Mouse (Mus musculus) embryonic facial prominence, embryonic 10.5 days (tissue): ENCODE results near the gene Otulin. TPM values are rescaled to one million over a fixed set of nuclear protein-coding genes. Genes with fewer than 3 reads are reported as not detected.

Experiments
- DNase-seq: peaks from one replicate; pipeline ENCODE4 v3.0.0-alpha.2; 2017; ENCODE audit warnings: low spot score
- H3K27ac ChIP-seq: fragments of 300-500 bp; sonication (generic); replicated peaks from 2 replicates; pipeline ENCODE4 v1.5.1; 2016; ENCODE audit warnings: mild to moderate bottlenecking
- H3K27me3 ChIP-seq: fragments of 300-500 bp; sonication (generic); replicated peaks from 2 replicates; pipeline ENCODE4 v1.6.1; 2016; ENCODE audit warnings: low read depth, mild to moderate bottlenecking; ENCODE audit not compliant: poor library complexity, severe bottlenecking
- H3K36me3 ChIP-seq: fragments of 300-500 bp; sonication (generic); replicated peaks from 2 replicates; pipeline ENCODE4 v1.6.1; 2016; ENCODE audit warnings: mild to moderate bottlenecking, moderate library complexity
- H3K4me1 ChIP-seq: fragments of 300-500 bp; sonication (generic); 2 replicates; pipeline ENCODE4 v1.6.1; 2016
- H3K4me3 ChIP-seq: fragments of 300-500 bp; sonication (generic); 2 replicates; pipeline ENCODE4 v1.5.1; 2016; ENCODE audit warnings: mild to moderate bottlenecking, moderate library complexity
- H3K9me3 ChIP-seq: fragments of 300-500 bp; sonication (generic); 2 replicates; pipeline ENCODE4 v1.6.1; 2016; ENCODE audit warnings: mild to moderate bottlenecking
- WGBS: fragments of 180-500 bp; shearing (Covaris S2); methylation state at CpG from one replicate; pipeline ENCODE4 v1.1.7; 2016; 5-methylcytosine and 5-hydroxymethylcytosine counted together
- polyA plus RNA-seq: library from polyadenylated mRNA; unstranded; fragments of >200 nt; fragmentation: Nextera tagmentation; extraction: Ambion mirVana; gene quantifications from 2 replicates; pipeline ENCODE4 v1.2.1, GENCODE M21; 2016

Otulin gene
- polyA plus RNA-seq, 1 experiment from 2014 or later: 27.7 TPM

GRCm38 (mm10) chr15:27583042-27583441 lies 47.5 kb downstream of the Otulin start:
- Histone ChIP-seq H3K27ac (no peak overlapping the region), H3K4me1 (peaks cover 15% of the 10 kb centered on the region), H3K9me3 (no peaks in the 10 kb centered on the region), H3K4me3 (no peak overlapping the region), H3K36me3 (peaks cover 21% of the 10 kb centered on the region; the same call in 1 of the 2 replicates), H3K27me3 (no peaks in the 10 kb centered on the region)
- 82% methylated on average over 4 of the region's 4 CpGs for WGBS
- peak; percentile 57 for DNase-seq

- H3K4me1 ChIP-seq: peaks cover 15% of the 10 kb centered on the region
Measured at GRCm38 (mm10) chr15:27582428-27582827, 48.1 kb downstream of the Otulin start.

GRCm38 (mm10) chr15:27581640-27582039 lies 48.9 kb downstream of the Otulin start:
- peak overlapping the region; percentile 75 for H3K27ac ChIP-seq
- H3K4me1 ChIP-seq: peaks cover 15% of the 10 kb centered on the region
- H3K27me3 ChIP-seq: no peaks in the 10 kb centered on the region
- DNase-seq: peak; percentile 23
- peaks cover 21% of the 10 kb centered on the region; the same call in 1 of the 2 replicates for H3K36me3 ChIP-seq
- H3K4me3 ChIP-seq: no peak overlapping the region
- no peaks in the 10 kb centered on the region for H3K9me3 ChIP-seq
- WGBS: 18% methylated on average over 3 of the region's 3 CpGs

More at GRCm38 (mm10) chr15:27582428-27582827, 48.1 kb downstream of the Otulin start:
- H3K27ac ChIP-seq: no peak overlapping the region
- H3K9me3 ChIP-seq: no peaks in the 10 kb centered on the region
- no peak overlapping the region for H3K4me3 ChIP-seq
- 85% methylated on average over 3 of the region's 3 CpGs for WGBS
- no peaks in the 10 kb centered on the region for H3K27me3 ChIP-seq
- H3K36me3 ChIP-seq: peaks cover 21% of the 10 kb centered on the region; the same call in 1 of the 2 replicates
- DNase-seq: no peak

GRCm38 (mm10) chr15:27580771-27581170 lies 49.7 kb downstream of the Otulin start:
- 79% methylated on average over 2 of the region's 2 CpGs for WGBS
- peaks cover 21% of the 10 kb centered on the region; the same call in 1 of the 2 replicates for H3K36me3 ChIP-seq
- H3K4me3 ChIP-seq: no peak overlapping the region
- peaks cover 15% of the 10 kb centered on the region for H3K4me1 ChIP-seq
- H3K9me3 ChIP-seq: no peaks in the 10 kb centered on the region
- no peaks in the 10 kb centered on the region for H3K27me3 ChIP-seq
- no peak for DNase-seq
- H3K27ac ChIP-seq: peak overlapping the region; percentile 75; the same call in 1 of the 2 replicates

GRCm38 (mm10) chr15:27579853-27580252 lies 50.6 kb downstream of the Otulin start:
- H3K27me3 ChIP-seq: no peaks in the 10 kb centered on the region
- H3K4me1 ChIP-seq: peaks cover 15% of the 10 kb centered on the region
- H3K27ac ChIP-seq: no peak overlapping the region
- no peaks in the 10 kb centered on the region for H3K9me3 ChIP-seq
- H3K4me3 ChIP-seq: no peak overlapping the region
- no peak for DNase-seq
- H3K36me3 ChIP-seq: peaks cover 17% of the 10 kb centered on the region; the same call in 1 of the 2 replicates
- WGBS: 88% methylated on average over 2 of the region's 2 CpGs

GRCm38 (mm10) chr15:27578918-27579317 lies 51.6 kb downstream of the Otulin start:
- Histone ChIP-seq H3K27ac (no peak overlapping the region), H3K4me3 (no peak overlapping the region), H3K36me3 (peaks cover 14% of the 10 kb centered on the region; the same call in 1 of the 2 replicates), H3K9me3 (no peaks in the 10 kb centered on the region), H3K4me1 (peaks cover 15% of the 10 kb centered on the region), H3K27me3 (no peaks in the 10 kb centered on the region)
- WGBS: 92% methylated on average over 6 of the region's 6 CpGs
- DNase-seq: no peak

GRCm38 (mm10) chr15:27577915-27578780 lies 52.3 kb downstream of the Otulin start:
- H3K4me1 ChIP-seq: peaks cover 15% of the 10 kb centered on the region
- H3K4me3 ChIP-seq: no peak overlapping the region
- no peak for DNase-seq
- 0 out of 2 replicates have a peak, but pooled peaks cover 9% of the 10 kb centered on the region for H3K36me3 ChIP-seq
- no peaks in the 10 kb centered on the region for H3K9me3 ChIP-seq
- H3K27ac ChIP-seq: no peak overlapping the region
- WGBS: 81% methylated on average over 16 of the region's 16 CpGs
- H3K27me3 ChIP-seq: no peaks in the 10 kb centered on the region

- 86% methylated on average over 1 of the region's 1 CpGs for WGBS
- H3K4me1 ChIP-seq: peaks cover 12% of the 10 kb centered on the region
- no peaks in the 10 kb centered on the region for H3K9me3 ChIP-seq
- no peaks in the 10 kb centered on the region for H3K27me3 ChIP-seq
- DNase-seq: no peak
- no peak overlapping the region for H3K27ac ChIP-seq
- H3K4me3 ChIP-seq: no peak overlapping the region
- 0 out of 2 replicates have a peak, but pooled peaks cover 16% of the 10 kb centered on the region for H3K36me3 ChIP-seq
Measured at GRCm38 (mm10) chr15:27576886-27577285, 53.6 kb downstream of the Otulin start.

GRCm38 (mm10) chr15:27575932-27576331 lies 54.6 kb downstream of the Otulin start:
- Histone ChIP-seq H3K27me3 (no peaks in the 10 kb centered on the region), H3K36me3 (peaks cover 16% of the 10 kb centered on the region; the same call in 1 of the 2 replicates), H3K27ac (no peak overlapping the region), H3K4me3 (no peak overlapping the region), H3K9me3 (no peaks in the 10 kb centered on the region), H3K4me1 (peaks cover 3% of the 10 kb centered on the region; the same call in 1 of the 2 replicates)
- no peak for DNase-seq
- WGBS: 89% methylated on average over 3 of the region's 3 CpGs

GRCm38 (mm10) chr15:27574992-27575781 lies 55.3 kb downstream of the Otulin start:
- WGBS: 87% methylated on average over 8 of the region's 8 CpGs
- Histone ChIP-seq H3K4me3 (no peak overlapping the region), H3K27ac (no peak overlapping the region), H3K27me3 (no peaks in the 10 kb centered on the region), H3K4me1 (no peaks in the 10 kb centered on the region), H3K36me3 (peaks cover 13% of the 10 kb centered on the region; the same call in 1 of the 2 replicates), H3K9me3 (no peaks in the 10 kb centered on the region)
- DNase-seq: no peak

GRCm38 (mm10) chr15:27571179-27571578 lies 59.3 kb downstream of the Otulin start:
- 80% methylated on average over 8 of the region's 8 CpGs for WGBS
- H3K4me3 ChIP-seq: no peak overlapping the region
- no peak for DNase-seq
- H3K9me3 ChIP-seq: no peaks in the 10 kb centered on the region
- H3K27me3 ChIP-seq: no peaks in the 10 kb centered on the region
- H3K36me3 ChIP-seq: peaks cover 16% of the 10 kb centered on the region; the same call in 1 of the 2 replicates
- no peaks in the 10 kb centered on the region for H3K4me1 ChIP-seq
- no peak overlapping the region for H3K27ac ChIP-seq

GRCm38 (mm10) chr15:27570385-27570784 lies 60.1 kb downstream of the Otulin start:
- WGBS: 92% methylated on average over 4 of the region's 4 CpGs
- Histone ChIP-seq H3K36me3 (peaks cover 16% of the 10 kb centered on the region; the same call in 1 of the 2 replicates), H3K27me3 (no peaks in the 10 kb centered on the region), H3K4me3 (no peak overlapping the region), H3K9me3 (no peaks in the 10 kb centered on the region), H3K27ac (no peak overlapping the region), H3K4me1 (no peaks in the 10 kb centered on the region)
- DNase-seq: no peak
